Comparison of ENCODE assay signal across 8 mouse cellular contexts in genomic region chr3:129535444-129535843, GRCm38 (mm10). TPM values are rescaled to one million over a fixed set of nuclear protein-coding genes. Genes with fewer than 3 reads are reported as not detected.
A peak's percentile ranks its signal among the peaks of the same experiment; 100 is the strongest.
DNase-seq lines count a peak whose midpoint lies in the region; ATAC-seq and TF ChIP-seq lines count a peak whose summit lies in the region.

No protein-coding gene starts in this region.

- no peak for ATAC-seq in lung, postnatal 0 days
- ATAC-seq in forebrain, embryonic 12.5 days (ENCODE audit: low FRiP score): no peak
- ATAC-seq in liver, embryonic 11.5 days (replicated peaks; ENCODE audit: low FRiP score): no peak
- no peak for ATAC-seq in stomach, embryonic 15.5 days (ENCODE audit: insufficient read depth, low FRiP score, low read depth)

- H3K4me1 ChIP-seq in lung, postnatal 0 days (ENCODE audit: insufficient read depth, low read depth, low read length): peaks cover 5% of the 10 kb centered on the region
- peaks cover 51% of the 10 kb centered on the region for H3K4me1 ChIP-seq in forebrain, embryonic 12.5 days
- H3K4me1 ChIP-seq in liver, embryonic 11.5 days (replicated peaks; ENCODE audit: control insufficient read depth, insufficient read depth, low read length): peaks cover 22% of the 10 kb centered on the region
- H3K4me1 ChIP-seq in stomach, embryonic 15.5 days: peaks cover 20% of the 10 kb centered on the region

- no peaks in the 10 kb centered on the region for H3K36me3 ChIP-seq in lung, postnatal 0 days (ENCODE audit: insufficient read depth, low read length)
- no peaks in the 10 kb centered on the region for H3K36me3 ChIP-seq in forebrain, embryonic 12.5 days (replicated peaks)
- no peaks in the 10 kb centered on the region; the same call in 1 of the 2 replicates for H3K36me3 ChIP-seq in liver, embryonic 11.5 days (ENCODE audit: control insufficient read depth, insufficient read depth, low read length)
- no peaks in the 10 kb centered on the region for H3K36me3 ChIP-seq in stomach, embryonic 15.5 days

- no peak for DNase-seq in lung, postnatal 0 days (ENCODE audit: low spot score)
- DNase-seq in lung, postnatal 4 days: no peak
- DNase-seq in liver, embryonic 11.5 days (ENCODE audit: low spot score): no peak
- no peak for DNase-seq in adrenal gland, postnatal 4 days (ENCODE audit: low spot score in 2 of 2)
- no peak for DNase-seq in left cerebral cortex, adult 18-20 months (ENCODE audit: low spot score in 2 of 2)
- DNase-seq in layer of hippocampus, postnatal 10 days (ENCODE audit: low spot score in 2 of 2): no peak

- no peak overlapping the region for H3K9ac ChIP-seq in lung, postnatal 0 days (replicated peaks; ENCODE audit: low read depth)
- peak overlapping the region; percentile 98 for H3K9ac ChIP-seq in forebrain, embryonic 12.5 days
- H3K9ac ChIP-seq in liver, embryonic 11.5 days (ENCODE audit: low read depth, low read length): no peak overlapping the region
- H3K9ac ChIP-seq in stomach, embryonic 15.5 days: no peak overlapping the region

- H3K27ac ChIP-seq in lung, postnatal 0 days (ENCODE audit: low read length): no peak overlapping the region
- H3K27ac ChIP-seq in forebrain, embryonic 12.5 days: peak overlapping the region; percentile 97
- H3K27ac ChIP-seq in liver, embryonic 11.5 days (ENCODE audit: low read depth, low read length): peak overlapping the region; percentile 63; the same call in 1 of the 2 replicates
- peak overlapping the region; percentile 95 for H3K27ac ChIP-seq in stomach, embryonic 15.5 days

- peak overlapping the region; percentile 49; the same call in 1 of the 2 replicates for H3K4me2 ChIP-seq in lung, postnatal 0 days (replicated peaks; ENCODE audit: low read depth, low read length)
- H3K4me2 ChIP-seq in forebrain, embryonic 12.5 days: peak overlapping the region; percentile 77
- peak overlapping the region; percentile 85 for H3K4me2 ChIP-seq in liver, embryonic 11.5 days
- H3K4me2 ChIP-seq in stomach, embryonic 15.5 days: peak overlapping the region; percentile 79

- TF ChIP-seq EP300 in lung, postnatal 0 days (IDR thresholded peaks at IDR 0.05): no peak

- no peaks in the 10 kb centered on the region for H3K9me3 ChIP-seq in lung, postnatal 0 days (ENCODE audit: low read length)
- no peaks in the 10 kb centered on the region for H3K9me3 ChIP-seq in forebrain, embryonic 12.5 days
- H3K9me3 ChIP-seq in liver, embryonic 11.5 days (ENCODE audit: control insufficient read depth, low read length): no peaks in the 10 kb centered on the region
- no peaks in the 10 kb centered on the region for H3K9me3 ChIP-seq in stomach, embryonic 15.5 days

- no peaks in the 10 kb centered on the region for H3K27me3 ChIP-seq in lung, postnatal 0 days (replicated peaks; ENCODE audit: insufficient read depth, low read length)
- H3K27me3 ChIP-seq in forebrain, embryonic 12.5 days: no peaks in the 10 kb centered on the region
- H3K27me3 ChIP-seq in liver, embryonic 11.5 days (replicated peaks; ENCODE audit: control insufficient read depth, insufficient read depth, low read length): no peaks in the 10 kb centered on the region
- no peaks in the 10 kb centered on the region for H3K27me3 ChIP-seq in stomach, embryonic 15.5 days (replicated peaks)

- TF ChIP-seq CTCF in lung, postnatal 0 days (IDR thresholded peaks at IDR 0.05): no peak

- H3K4me3 ChIP-seq in lung, postnatal 0 days (ENCODE audit: low read depth, low read length): no peak overlapping the region; the same call in 1 of the 2 replicates
- H3K4me3 ChIP-seq in forebrain, embryonic 12.5 days (replicated peaks): peak overlapping the region; percentile 87
- peak overlapping the region; percentile 37; the same call in 1 of the 2 replicates for H3K4me3 ChIP-seq in liver, embryonic 11.5 days (ENCODE audit: low read depth, low read length)
- H3K4me3 ChIP-seq in stomach, embryonic 15.5 days (replicated peaks): peak overlapping the region; percentile 79

- 31% methylated on average over 6 of the region's 6 CpGs for WGBS in lung, postnatal 0 days
- WGBS in forebrain, embryonic 12.5 days: 10% methylated on average over 6 of the region's 6 CpGs
- 37% methylated on average over 6 of the region's 6 CpGs for WGBS in liver, embryonic 11.5 days
- WGBS in stomach, embryonic 15.5 days: 19% methylated on average over 6 of the region's 6 CpGs

RNA-seq across cellular contexts. Expression of gene Elovl6, which starts 3.3 kb away (rescaled TPM):
- 3.7 and 4.1 TPM in 2 replicates for polyA plus RNA-seq in lung, postnatal 0 days (2015; fragmentation: Nextera tagmentation; extraction: Ambion mirVana)
- 34.6 and 37.4 TPM in 2 replicates for polyA plus RNA-seq in forebrain, embryonic 12.5 days (2016; fragmentation: Nextera tagmentation; extraction: Ambion mirVana)
- 26.6 and 28.3 TPM in 2 replicates for polyA plus RNA-seq in liver, embryonic 11.5 days (2014; fragmentation: Nextera tagmentation; extraction: Ambion mirVana)
- polyA plus RNA-seq in stomach, embryonic 15.5 days (2015; fragmentation: Nextera tagmentation; extraction: Ambion mirVana): 31.7 and 41.2 TPM in 2 replicates
- 10 to 100 TPM; 19.4 to 24.2 TPM for total RNA-seq in adrenal gland, postnatal 4 days (2021)
- total RNA-seq in left cerebral cortex, adult 18-20 months (2021): 10 to 100 TPM; 27.4 to 36.4 TPM
- 10 to 100 TPM; 53.8 to 55.6 TPM for total RNA-seq in layer of hippocampus, postnatal 10 days (2021)
